Mouse (Mus musculus) olfactory bulb, adult 2 months (tissue): ENCODE data around the gene Zfr2.

Source experiments
- CTCF ChIP-seq: fragments of 200-500 bp; IDR thresholded peaks from 2 replicates; pipeline ENCODE4 v1.5.1; 2012; ENCODE audit warnings: low read depth, mild to moderate bottlenecking, low read length, moderate library complexity; ENCODE audit not compliant: insufficient read depth
- POLR2A ChIP-seq: fragments of 200-500 bp; IDR thresholded peaks from 2 replicates; pipeline ENCODE4 v1.6.1; 2012; ENCODE audit warnings: mild to moderate bottlenecking, low read depth, low read length, moderate library complexity; ENCODE audit not compliant: insufficient read depth

GRCm38 (mm10) chr10:81221402-81222015 is 11.4 kb upstream of the Zfr2 start:
- no peak for TF ChIP-seq POLR2A
- no peak for TF ChIP-seq CTCF
